Mouse (Mus musculus): ENCODE data around the gene Arid5b.

Gene Arid5b

GRCm38 (mm10) chr10:68052307-68052706 is 226.2 kb downstream of the Arid5b start:
- DNase-seq (ENCODE audit: low read depth, low spot score), result no peak

- DNase-seq (ENCODE audit: low read depth, low spot score), result no peak
Observed at GRCm38 (mm10) chr10:68051316-68051933, 227.1 kb downstream of the Arid5b start.

GRCm38 (mm10) chr10:68050882-68051281 is 227.7 kb downstream of the Arid5b start:
- no peak for DNase-seq (ENCODE audit: low read depth, low spot score)

- DNase-seq (ENCODE audit: low read depth, low spot score), result no peak
Observed at GRCm38 (mm10) chr10:68048641-68049305, 229.8 kb downstream of the Arid5b start.

- no peak for DNase-seq (ENCODE audit: low read depth, low spot score)
Observed at GRCm38 (mm10) chr10:68044864-68045263, 233.7 kb downstream of the Arid5b start.

GRCm38 (mm10) chr10:68043973-68044372 is 234.6 kb downstream of the Arid5b start:
- DNase-seq (ENCODE audit: low read depth, low spot score), result peak; percentile 58
